Mouse (Mus musculus) small intestine, adult 2 months (tissue): Measurements from ENCODE around the gene Gstm2. TPM values are rescaled to one million over a fixed set of nuclear protein-coding genes. Genes with fewer than 3 reads are reported as not detected.
A peak's percentile ranks its signal among the peaks of the same experiment; 100 is the strongest.
"Not testable (repeated sequence)": the region's sequence is repeated elsewhere in the genome, so short reads cannot be mapped to it uniquely, and the experiment has no call there.

Experiments
- H3K27ac ChIP-seq: fragments of 200-500 bp; 2 replicates; pipeline ENCODE4 v1.5.1; 2012; ENCODE audit warnings: low read depth, low read length, control low read depth, inconsistent platforms; ENCODE audit not compliant: insufficient read depth
- H3K27me3 ChIP-seq: fragments of 200-500 bp; 2 replicates; pipeline ENCODE4 v1.6.1; 2012; ENCODE audit warnings: mild to moderate bottlenecking, moderate library complexity, low read length, inconsistent platforms; ENCODE audit not compliant: control insufficient read depth, insufficient read depth
- H3K36me3 ChIP-seq: fragments of 200-500 bp; 2 replicates; pipeline ENCODE4 v1.6.1; 2012; ENCODE audit warnings: mild to moderate bottlenecking, low read length, control low read depth, inconsistent platforms; ENCODE audit not compliant: control insufficient read depth, insufficient read depth
- H3K4me1 ChIP-seq: fragments of 200-500 bp; 2 replicates; pipeline ENCODE4 v1.6.1; 2012; ENCODE audit warnings: low read length, inconsistent platforms, mixed read lengths; ENCODE audit not compliant: control insufficient read depth, insufficient read depth, insufficient read length
- H3K4me3 ChIP-seq: fragments of 200-500 bp; 2 replicates; pipeline ENCODE4 v1.5.1; 2012; ENCODE audit warnings: low read depth, mild to moderate bottlenecking, control low read depth, inconsistent platforms, low read length, moderate library complexity
- CTCF ChIP-seq: fragments of 200-500 bp; IDR thresholded peaks from 2 replicates; pipeline ENCODE4 v1.5.1; 2012; ENCODE audit warnings: low read depth, mild to moderate bottlenecking, control low read depth, inconsistent platforms, low read length, moderate library complexity, mixed read lengths; ENCODE audit not compliant: insufficient replicate concordance, insufficient read length; ENCODE audit errors: extremely low read depth
- POLR2A ChIP-seq: fragments of 200-500 bp; IDR thresholded peaks from 2 replicates; pipeline ENCODE4 v1.6.1; 2012; ENCODE audit warnings: low read depth, mild to moderate bottlenecking, control low read depth, inconsistent platforms, low read length, moderate library complexity
- whole genome bisulfite sequencing: fragments of 180-500 bp; shearing (Covaris S2); methylation state at CpG from one replicate; pipeline ENCODE4 v1.1.7; 2018; 5-methylcytosine and 5-hydroxymethylcytosine counted together
- polyA plus RNA-seq: library from polyadenylated mRNA; depleted of rRNA; stranded (reverse); fragments of >200 nt; gene quantifications from 2 replicates; pipeline ENCODE4 v1.2.3, GENCODE M21; 2012

Gstm2 gene
- polyA plus RNA-seq, 1 experiment: 26.7 TPM

- no peak overlapping the region for H3K27ac ChIP-seq
- no peaks in the 10 kb centered on the region for H3K36me3 ChIP-seq
- H3K27me3 ChIP-seq: no peaks in the 10 kb centered on the region
- TF ChIP-seq POLR2A (no peak), CTCF (no peak)
- 77% methylated on average over 1 of the region's 1 CpGs for WGBS
- H3K4me3 ChIP-seq: no peak overlapping the region
- H3K4me1 ChIP-seq: peaks cover 35% of the 10 kb centered on the region
Observed at GRCm38 (mm10) chr3:107974237-107974636, 12.0 kb downstream of the Gstm2 start.

- Histone ChIP-seq H3K27me3 (no peaks in the 10 kb centered on the region), H3K4me1 (peaks cover 25% of the 10 kb centered on the region), H3K27ac (peak overlapping the region; percentile 15; the same call in 1 of the 2 replicates), H3K36me3 (no peaks in the 10 kb centered on the region), H3K4me3 (no peak overlapping the region)
- WGBS: 16% methylated on average over 3 of the region's 3 CpGs
- TF ChIP-seq POLR2A: no peak
- no peak for TF ChIP-seq CTCF
Observed at GRCm38 (mm10) chr3:107972070-107972469, 14.2 kb downstream of the Gstm2 start.

GRCm38 (mm10) chr3:107971101-107971500 is 15.2 kb downstream of the Gstm2 start:
- not testable (repeated sequence) for H3K36me3 ChIP-seq, H3K4me3 ChIP-seq, H3K27ac ChIP-seq, H3K27me3 ChIP-seq
- H3K4me1 ChIP-seq: peaks cover 20% of the 10 kb centered on the region; the same call in 1 of the 2 replicates
- 82% methylated on average over 3 of the region's 3 CpGs for WGBS

DNA sequence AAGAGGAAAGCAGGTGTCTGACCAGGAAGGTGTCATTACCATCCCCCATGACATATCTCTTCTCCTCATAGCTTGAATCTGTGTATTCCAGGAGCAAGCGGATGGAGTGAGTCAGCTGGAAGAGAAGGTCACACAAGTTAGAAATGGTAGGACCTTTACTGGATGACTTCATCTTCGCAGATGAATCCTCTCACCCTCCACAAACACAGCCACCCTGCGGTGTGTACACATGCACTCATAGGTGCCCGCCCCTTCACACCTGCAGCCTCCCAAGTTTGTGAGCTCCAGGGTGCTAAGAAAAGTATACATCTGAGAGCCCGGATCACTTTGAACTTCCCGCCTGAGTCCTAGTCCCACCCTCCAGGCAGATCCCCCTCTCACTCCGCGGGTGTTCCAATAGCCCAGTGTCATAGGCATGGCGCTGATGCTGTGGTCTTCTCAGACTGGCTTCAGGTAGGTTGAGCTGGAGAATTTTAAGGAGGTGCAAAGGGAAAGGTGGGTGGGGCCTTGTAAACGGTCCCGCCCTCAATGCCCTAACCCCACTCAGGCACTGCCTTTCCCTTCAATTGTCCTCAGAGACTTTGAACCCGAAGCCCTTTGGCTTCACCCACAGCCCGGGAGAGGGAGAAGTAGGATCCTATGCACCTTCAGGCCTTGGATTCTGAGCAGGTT is 17.4 kb downstream of the Gstm2 start, which contains the start of gene Gstm3:
Gstm3 (minus strand) TSS at position 560 of the 672 bp plus-strand sequence.
- peak within 1 kb of the TSS; percentile 48; the same call in 1 of the 2 replicates for H3K27ac ChIP-seq
- H3K4me1 ChIP-seq: peaks cover 33% of the 10 kb centered on the region
- no peaks in the 10 kb centered on the region for H3K36me3 ChIP-seq
- no peaks in the 10 kb centered on the region for H3K27me3 ChIP-seq
- 19% methylated on average over 13 of the region's 13 CpGs for WGBS
- H3K4me3 ChIP-seq: peak within 1 kb of the TSS; percentile 61
- TF ChIP-seq POLR2A (peak; percentile 55; the same call in 1 of the 2 replicates), CTCF (no peak)

- no peaks in the 10 kb centered on the region for H3K27me3 ChIP-seq
- H3K27ac ChIP-seq: no peak overlapping the region
- TF ChIP-seq POLR2A: no peak
- TF ChIP-seq CTCF: no peak
- H3K4me1 ChIP-seq: peaks cover 27% of the 10 kb centered on the region
- no peak overlapping the region for H3K4me3 ChIP-seq
- no peaks in the 10 kb centered on the region for H3K36me3 ChIP-seq
- 84% methylated on average over 5 of the region's 5 CpGs for WGBS
Observed at GRCm38 (mm10) chr3:107966631-107967030, 19.6 kb downstream of the Gstm2 start.

DNA sequence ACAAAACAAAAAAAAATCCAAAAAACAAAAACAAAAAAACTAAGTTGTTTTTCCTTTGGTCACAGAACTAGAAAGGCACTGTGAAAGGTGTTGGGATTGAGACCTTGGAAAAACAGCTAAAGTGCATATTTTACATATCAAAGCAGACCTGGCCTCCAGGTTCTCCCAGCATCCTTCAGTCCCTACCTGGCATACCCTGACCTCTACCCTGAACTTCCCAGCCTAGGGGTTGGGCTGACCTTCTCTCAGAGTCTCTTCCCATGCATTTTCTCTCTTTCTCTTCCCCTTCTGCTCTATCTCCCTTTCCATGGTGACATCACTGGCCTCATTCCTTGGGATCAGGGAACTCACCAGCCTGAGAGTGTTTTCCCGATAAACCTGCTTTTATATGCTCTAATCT is 20.7 kb downstream of the Gstm2 start:
- Histone ChIP-seq H3K27ac (peak overlapping the region; percentile 13; the same call in 1 of the 2 replicates), H3K4me3 (no peak overlapping the region), H3K4me1 (peaks cover 27% of the 10 kb centered on the region), H3K36me3 (no peaks in the 10 kb centered on the region), H3K27me3 (no peaks in the 10 kb centered on the region)
- no peak for TF ChIP-seq CTCF
- TF ChIP-seq POLR2A: no peak
- WGBS: 35% methylated on average over 1 of the region's 1 CpGs

- Histone ChIP-seq H3K36me3 (no peaks in the 10 kb centered on the region), H3K27ac (peak overlapping the region; percentile 83), H3K4me1 (peaks cover 26% of the 10 kb centered on the region), H3K4me3 (peak overlapping the region; percentile 23; the same call in 1 of the 2 replicates), H3K27me3 (no peaks in the 10 kb centered on the region)
- TF ChIP-seq CTCF (no peak), POLR2A (no peak)
- WGBS: 27% methylated on average over 5 of the region's 5 CpGs
Observed at GRCm38 (mm10) chr3:107964656-107965308, 21.5 kb downstream of the Gstm2 start.
